Mouse (Mus musculus) spleen, adult 2 months (tissue): ENCODE data around the gene Rprml.

Source experiments
- CTCF ChIP-seq: fragments of 200-500 bp; IDR thresholded peaks from 2 replicates; pipeline ENCODE4 v1.5.1; 2011; ENCODE audit warnings: mild to moderate bottlenecking, inconsistent platforms; ENCODE audit not compliant: insufficient read depth, insufficient read length, insufficient replicate concordance; ENCODE audit errors: extremely low read depth
- POLR2A ChIP-seq: fragments of 200-500 bp; IDR thresholded peaks from 2 replicates; pipeline ENCODE4 v1.6.1; 2011; ENCODE audit warnings: low read depth, low read length, inconsistent platforms

- TF ChIP-seq POLR2A (no peak), CTCF (peak; percentile 76; the same call in 1 of the 2 replicates)
Observed at GRCm38 (mm10) chr11:103639407-103639946, 9.9 kb upstream of the Rprml start.
